Mouse (Mus musculus): ENCODE measurements around the gene Emp2. TPM values are rescaled to one million over a fixed set of nuclear protein-coding genes. Genes with fewer than 3 reads are reported as not detected.

The Emp2 gene
- 0.04 TPM in 1 of 2 replicates, not detected in the other for total RNA-seq (2012; rRNA removed)
- total RNA-seq (2014; rRNA removed) = 0.11 TPM in 1 of 2 replicates, not detected in the other
- 0.07 and 0.09 TPM in 2 replicates for polyA plus RNA-seq (2012; ENCODE audit: insufficient read length, low read depth)

DNA sequence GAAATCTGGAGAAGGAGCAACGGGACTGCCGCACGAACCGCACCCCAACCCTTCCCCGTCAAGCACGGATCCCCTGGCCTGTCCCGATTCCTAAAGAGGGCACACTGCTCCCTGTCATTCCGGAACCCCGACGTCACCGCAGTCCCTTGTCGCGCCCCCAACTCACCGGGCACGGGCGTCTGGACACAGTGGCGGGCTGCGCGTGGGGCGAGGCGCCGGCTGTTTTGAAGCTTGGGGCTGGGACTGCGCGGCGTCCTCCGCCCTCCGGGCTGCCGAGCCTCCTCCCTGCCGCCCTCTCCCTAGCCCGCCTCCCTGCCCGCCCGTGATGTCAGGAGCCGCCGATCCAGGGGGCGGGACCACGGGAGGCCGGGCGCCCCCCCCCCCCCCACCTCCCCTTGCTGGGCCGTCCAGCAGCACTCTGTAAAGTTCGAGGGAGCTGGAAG is at the start of gene Emp2:
Gene Emp2 (minus strand): TSS at position 323 of the 443 bp plus-strand sequence.
- Histone ChIP-seq H3K36me3 (replicated peaks in 1 of 2; ENCODE audit: control insufficient read depth in 1 of 2, insufficient read depth in 1 of 2, low read length in 1 of 2) (no peaks in the 10 kb centered on the region), H3K9ac (ENCODE audit: insufficient read depth, low read depth) (no peak within 1 kb of the TSS), H3K27ac (ENCODE audit: insufficient read depth, low read depth) (no peak within 1 kb of the TSS), H3K4me2 (ENCODE audit: insufficient read depth, low read depth, poor library complexity, severe bottlenecking) (no peak within 1 kb of the TSS), H3K79me2 (replicated peaks; ENCODE audit: control insufficient read depth, extremely low read depth, insufficient read depth, poor library complexity, severe bottlenecking) (no peaks in the 10 kb centered on the region), H3K9me3 (replicated peaks; ENCODE audit: low read length) (no peaks in the 10 kb centered on the region), H3K27me3 (replicated peaks) (peaks cover 29% of the 10 kb centered on the region), H3K4me3 (replicated peaks in 1 of 3; ENCODE audit: low read depth in 2 of 3, low read length in 2 of 3, poor library complexity in 1 of 3) (no peak within 1 kb of the TSS), H3K4me1 (ENCODE audit: control insufficient read depth in 1 of 2, insufficient read depth in 2 of 2) (peaks cover 0 to 11% of the 10 kb centered on the region in 2 experiments; a peak in 2 of 4 replicates)
- no peak for DNase-seq (ENCODE audit: extremely low read depth)
- no peak for TF ChIP-seq UBTF (IDR thresholded peaks at IDR 0.05; ENCODE audit: low read depth, low read length)
- TF ChIP-seq MAFK (IDR thresholded peaks at IDR 0.05; ENCODE audit: insufficient replicate concordance, low read length) = no peak
- TF ChIP-seq POLR2A (IDR thresholded peaks at IDR 0.05; ENCODE audit: low read depth, low read length) = no peak
- no peak for TF ChIP-seq GABPA (IDR thresholded peaks at IDR 0.05; ENCODE audit: insufficient replicate concordance, low read depth, low read length)
- TF ChIP-seq IRF4 (IDR thresholded peaks at IDR 0.05; ENCODE audit: low read depth, low read length) = no peak
- no peak for TF ChIP-seq MYC (IDR thresholded peaks at IDR 0.05; ENCODE audit: low read depth, low read length)
- no peak for TF ChIP-seq ELF1 (IDR thresholded peaks at IDR 0.05; ENCODE audit: low read depth, low read length)
- TF ChIP-seq POLR2AphosphoS2 (IDR thresholded peaks at IDR 0.05; ENCODE audit: low read depth, low read length) = no peak
- TF ChIP-seq SMC3 (IDR thresholded peaks at IDR 0.05; ENCODE audit: low read depth, low read length) = no peak
- TF ChIP-seq PAX5 (IDR thresholded peaks at IDR 0.05; ENCODE audit: low read length) = no peak
- TF ChIP-seq RCOR1 (conservative IDR thresholded peaks at IDR 0.05; ENCODE audit: low read depth, low read length) = no peak
- no peak for TF ChIP-seq EP300 (IDR thresholded peaks at IDR 0.05; ENCODE audit: low read length)
- TF ChIP-seq KAT2A (IDR thresholded peaks at IDR 0.05; ENCODE audit: insufficient replicate concordance, low read length) = no peak
- TF ChIP-seq ZNF384 (IDR thresholded peaks at IDR 0.05; ENCODE audit: low read depth, low read length) = no peak
- dilution Hi-C loops (cut with MboI; ENCODE audit: extremely low pct_ligation_motif_present, extremely low pct_unique_long_range_greater_than_20kb, low sequenced_read_pairs) (no loop called here), in situ Hi-C loops (cut with MboI; ENCODE audit: low pct_ligation_motif_present, low pct_unique_long_range_greater_than_20kb, low sequenced_read_pairs) (no loop called here)

DNA sequence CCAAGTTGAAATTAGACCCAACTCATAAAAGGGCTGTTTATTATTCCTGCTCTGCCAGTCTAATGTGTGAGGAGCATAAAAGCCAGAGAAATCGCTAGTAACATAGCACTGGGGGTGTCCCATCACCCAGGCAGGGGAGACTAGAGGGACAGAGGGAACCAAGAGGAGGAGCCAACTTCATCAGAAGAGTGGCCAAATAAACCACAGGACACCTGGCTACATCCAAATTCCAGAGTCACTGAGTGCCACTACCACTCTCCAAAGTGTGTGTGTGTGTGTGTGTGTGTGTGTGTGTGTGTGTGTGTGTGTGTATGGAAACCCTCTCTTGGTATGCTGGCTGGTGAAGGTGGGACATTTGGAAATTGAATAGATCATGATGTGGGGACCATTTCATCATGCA is 49.3 kb upstream of the Emp2 start:
- no peak for DNase-seq (ENCODE audit: extremely low read depth)
- Histone ChIP-seq H3K4me1 (ENCODE audit: control insufficient read depth in 1 of 2, insufficient read depth in 2 of 2) (peaks cover 0 to 12% of the 10 kb centered on the region in 2 experiments; a peak in 3 of 4 replicates), H3K4me2 (ENCODE audit: insufficient read depth, low read depth, poor library complexity, severe bottlenecking) (no peak overlapping the region), H3K27ac (ENCODE audit: insufficient read depth, low read depth) (no peak overlapping the region), H3K79me2 (replicated peaks; ENCODE audit: control insufficient read depth, extremely low read depth, insufficient read depth, poor library complexity, severe bottlenecking) (no peaks in the 10 kb centered on the region), H3K4me3 (replicated peaks in 1 of 3; ENCODE audit: low read depth in 2 of 3, low read length in 2 of 3, poor library complexity in 1 of 3) (no peak overlapping the region), H3K9me3 (replicated peaks; ENCODE audit: low read length) (no peaks in the 10 kb centered on the region), H3K27me3 (replicated peaks) (no peaks in the 10 kb centered on the region), H3K9ac (ENCODE audit: insufficient read depth, low read depth) (no peak overlapping the region), H3K36me3 (replicated peaks in 1 of 2; ENCODE audit: control insufficient read depth in 1 of 2, insufficient read depth in 1 of 2, low read length in 1 of 2) (no peaks in the 10 kb centered on the region)
- TF ChIP-seq RCOR1 (conservative IDR thresholded peaks at IDR 0.05; ENCODE audit: low read depth, low read length) = no peak
- TF ChIP-seq ETS1 (conservative IDR thresholded peaks at IDR 0.05; ENCODE audit: low read depth, low read length) = no peak
- dilution Hi-C loops (cut with MboI; ENCODE audit: extremely low pct_ligation_motif_present, extremely low pct_unique_long_range_greater_than_20kb, low sequenced_read_pairs) (no loop called here), in situ Hi-C loops (cut with MboI; ENCODE audit: low pct_ligation_motif_present, low pct_unique_long_range_greater_than_20kb, low sequenced_read_pairs) (no loop called here)
